Mouse (Mus musculus) skeletal muscle tissue, postnatal 0 days (tissue): ENCODE data around the gene Mettl1. TPM values are rescaled to one million over a fixed set of nuclear protein-coding genes. Genes with fewer than 3 reads are reported as not detected.

Experiments used
- microRNA counts: library from miRNA; unstranded; fragments of <30 nt; microRNA quantifications from one replicate; lab custom pipeline; 2015
- microRNA-seq, 2 experiments: library from miRNA; unstranded; fragments of <30 nt; microRNA quantifications; one replicate each; pipeline ENCODE4; 2016
- polyA plus RNA-seq: library from polyadenylated mRNA; unstranded; fragments of >200 nt; fragmentation: Nextera tagmentation; extraction: Ambion mirVana; gene quantifications from 2 replicates; pipeline ENCODE4 v1.2.1, GENCODE M21; 2015

The Mettl1 gene
- 29.7 and 32.8 TPM in 2 replicates for polyA plus RNA-seq

GRCm38 (mm10) chr10:127041274-127041766 is at the start of gene Mettl1, which contains the start of gene Eef1akmt3:
Gene Mettl1 (plus strand): TSS chr10:127041414.
Gene Eef1akmt3 (minus strand): TSS chr10:127041513.

GRCm38 (mm10) chr10:127000529-127000928 is 40.7 kb upstream of the Mettl1 start, which contains the start of gene Avil:
Gene Avil (plus strand): TSS chr10:127000709.

GRCm38 (mm10) chr10:127030336-127031296 is 10.6 kb upstream of the Mettl1 start, which contains the start of gene Tsfm:
Gene Tsfm (minus strand): TSS chr10:127030840.

GRCm38 (mm10) chr10:127047954-127048353 is 6.7 kb downstream of the Mettl1 start, which contains the start of gene Cyp27b1:
Gene Cyp27b1 (plus strand): TSS chr10:127048250.

GRCm38 (mm10) chr10:127059968-127060916 is 19.0 kb downstream of the Mettl1 start, which contains the start of gene March9:
Gene March9 (minus strand): TSS chr10:127060184.

GRCm38 (mm10) chr10:127063239-127063872 is 22.1 kb downstream of the Mettl1 start, which contains the start of gene Cdk4:
Gene Cdk4 (plus strand): TSS chr10:127063534.

GRCm38 (mm10) chr10:127070190-127071121 is 29.2 kb downstream of the Mettl1 start, which contains the start of gene Tspan31:
Gene Tspan31 (minus strand): TSS chr10:127070264.

GRCm38 (mm10) chr10:127075080-127075479 is 33.9 kb downstream of the Mettl1 start, which contains the start of gene Agap2:
Gene Agap2 (plus strand): TSS chr10:127075284.

MicroRNAs within 50 kb of the gene (microRNA counts, 519-probe panel; counts per million panel counts)
- 3,342 counts per million, percentile 74 among the panel's probes with 10 or more counts for microRNA mmu-miR-26a (lab: Ali Mortazavi, UCI)
- 296 counts per million, percentile 58 among the panel's probes with 10 or more counts for microRNA mmu-miR-546 (lab: Ali Mortazavi, UCI)

Small RNA genes lying within 50 kb of the gene (microRNA-seq; reads per million reads assigned to microRNA genes)
- gene Mir26a-2 (31.6 to 40.7 reads per million in 2 experiments), gene Mir546 (0 to 0.10 reads per million in 2 experiments)

Other genes starting within 250 kb of the Mettl1 start
- gene Atp23, start 140.1 kb upstream of the Mettl1 start, polyA plus RNA-seq = 8.4 and 8.6 TPM in 2 replicates
- gene Ctdsp2, start 62.7 kb upstream of the Mettl1 start, polyA plus RNA-seq = 43.0 and 46.3 TPM in 2 replicates
- 0.11 and 0.12 TPM in 2 replicates for gene Avil, start 40.7 kb upstream of the Mettl1 start, polyA plus RNA-seq
- gene Tsfm, start 10.6 kb upstream of the Mettl1 start, polyA plus RNA-seq = 62.9 and 72.7 TPM in 2 replicates
- gene Eef1akmt3, start 99 bp downstream of the Mettl1 start, polyA plus RNA-seq = 0.17 and 0.37 TPM in 2 replicates
- gene Cyp27b1, start 6.8 kb downstream of the Mettl1 start, polyA plus RNA-seq = 0.10 and 0.21 TPM in 2 replicates
- 0.16 and 0.19 TPM in 2 replicates for gene March9, start 18.8 kb downstream of the Mettl1 start, polyA plus RNA-seq
- gene Cdk4, start 22.1 kb downstream of the Mettl1 start, polyA plus RNA-seq = 313 and 366 TPM in 2 replicates
- 63.3 and 77.1 TPM in 2 replicates for gene Tspan31, start 28.9 kb downstream of the Mettl1 start, polyA plus RNA-seq
- gene Agap2, start 33.9 kb downstream of the Mettl1 start, polyA plus RNA-seq = 0.04 and 0.05 TPM in 2 replicates
- 36.3 and 44.1 TPM in 2 replicates for gene Os9, start 79.7 kb downstream of the Mettl1 start, polyA plus RNA-seq
- gene B4galnt1, start 123.8 kb downstream of the Mettl1 start, polyA plus RNA-seq = 1.1 and 1.8 TPM in 2 replicates
- 1.7 and 2.8 TPM in 2 replicates for gene Slc26a10, start 139.2 kb downstream of the Mettl1 start, polyA plus RNA-seq
- gene Arhgef25, start 148.7 kb downstream of the Mettl1 start, polyA plus RNA-seq = 20.1 and 22.7 TPM in 2 replicates
- gene Dtx3, start 154.3 kb downstream of the Mettl1 start, polyA plus RNA-seq = 30.4 and 37.8 TPM in 2 replicates
- gene Pip4k2c, start 170.2 kb downstream of the Mettl1 start, polyA plus RNA-seq = 7.4 and 9.7 TPM in 2 replicates
- 0.39 and 0.58 TPM in 2 replicates for gene Kif5a, start 221.9 kb downstream of the Mettl1 start, polyA plus RNA-seq
- 134 and 144 TPM in 2 replicates for gene Dctn2, start 225.0 kb downstream of the Mettl1 start, polyA plus RNA-seq
- 7.5 and 7.8 TPM in 2 replicates for gene Mbd6, start 247.6 kb downstream of the Mettl1 start, polyA plus RNA-seq